8 mouse cellular contexts compared by ENCODE assay signal in genomic region chr19:44835931-44836861, GRCm38 (mm10).
DNase-seq lines count a peak whose midpoint lies in the region; ATAC-seq and TF ChIP-seq lines count a peak whose summit lies in the region.

No protein-coding gene starts in this region.

- no peaks in the 10 kb centered on the region for H3K36me3 ChIP-seq in heart, postnatal 0 days (replicated peaks; ENCODE audit: control insufficient read depth, insufficient read depth, low read length)
- no peaks in the 10 kb centered on the region for H3K36me3 ChIP-seq in liver, postnatal 0 days (replicated peaks; ENCODE audit: insufficient read depth, low read length)
- no peaks in the 10 kb centered on the region for H3K36me3 ChIP-seq in testis, adult 2 months (ENCODE audit: control insufficient read depth, insufficient read depth, low read length)

- peak overlapping the region; percentile 49 for H3K4me3 ChIP-seq in heart, postnatal 0 days (ENCODE audit: low read depth, low read length)
- H3K4me3 ChIP-seq in liver, postnatal 0 days (ENCODE audit: low read depth, low read length) = peak overlapping the region; percentile 34
- H3K4me3 ChIP-seq in testis, adult 2 months (ENCODE audit: control insufficient read depth, low read depth, low read length) = peak overlapping the region; percentile 91

- DNase-seq in layer of hippocampus, adult 18-20 months (ENCODE audit: low spot score in 2 of 2) = peak; percentile 15 to 20
- no peak for DNase-seq in layer of hippocampus, postnatal 10 days (ENCODE audit: low spot score in 2 of 2)
- DNase-seq in embryo, embryonic 10 days (ENCODE audit: low spot score) = peak; percentile 65
- DNase-seq in heart, postnatal 0 days (ENCODE audit: low spot score) = no peak
- no peak for DNase-seq in liver, postnatal 0 days
- DNase-seq in urinary bladder, postnatal 10 days (ENCODE audit: low spot score) = no peak
- DNase-seq in gastrocnemius, adult 18-20 months (ENCODE audit: low spot score) = no peak

- 0 out of 2 replicates have a peak overlapping the region, but pooled peaks have one; percentile 11 for H3K9ac ChIP-seq in heart, postnatal 0 days (replicated peaks; ENCODE audit: low read depth, low read length)
- no peak overlapping the region for H3K9ac ChIP-seq in liver, postnatal 0 days (replicated peaks)

- H3K9me3 ChIP-seq in heart, postnatal 0 days (replicated peaks; ENCODE audit: control insufficient read depth, low read length) = no peaks in the 10 kb centered on the region
- H3K9me3 ChIP-seq in liver, postnatal 0 days (ENCODE audit: low read length) = no peaks in the 10 kb centered on the region

- TF ChIP-seq EP300 in heart, postnatal 0 days (IDR thresholded peaks at IDR 0.05; ENCODE audit: low read depth) = no peak
- TF ChIP-seq EP300 in liver, postnatal 0 days (IDR thresholded peaks at IDR 0.05; ENCODE audit: low read depth) = no peak

- TF ChIP-seq POLR2A in testis, adult 2 months (IDR thresholded peaks at IDR 0.05; ENCODE audit: control insufficient read depth, low read depth, low read length) = 0 out of 2 replicates have a peak, but pooled peaks have one; percentile 2

- peaks cover 89% of the 10 kb centered on the region for H3K27me3 ChIP-seq in heart, postnatal 0 days (ENCODE audit: control insufficient read depth, insufficient read depth, low read length)
- peaks cover 82% of the 10 kb centered on the region for H3K27me3 ChIP-seq in liver, postnatal 0 days (ENCODE audit: insufficient read depth, low read length)
- H3K27me3 ChIP-seq in testis, adult 2 months (ENCODE audit: control insufficient read depth, insufficient read depth, low read length) = peaks cover 18% of the 10 kb centered on the region

- H3K27ac ChIP-seq in heart, postnatal 0 days (ENCODE audit: low read depth) = no peak overlapping the region
- H3K27ac ChIP-seq in liver, postnatal 0 days (ENCODE audit: low read depth) = no peak overlapping the region
- H3K27ac ChIP-seq in testis, adult 2 months (ENCODE audit: control insufficient read depth, insufficient read depth, low read depth, low read length) = no peak overlapping the region

- H3K4me2 ChIP-seq in heart, postnatal 0 days (ENCODE audit: low read depth, low read length) = peak overlapping the region; percentile 70
- H3K4me2 ChIP-seq in liver, postnatal 0 days (ENCODE audit: low read depth, low read length) = peak overlapping the region; percentile 65

- no peak for ATAC-seq in heart, postnatal 0 days (ENCODE audit: insufficient read depth, low read depth)
- no peak for ATAC-seq in liver, postnatal 0 days

- H3K4me1 ChIP-seq in heart, postnatal 0 days (ENCODE audit: control insufficient read depth, insufficient read depth) = peaks cover 9% of the 10 kb centered on the region; the same call in 1 of the 2 replicates
- peaks cover 5% of the 10 kb centered on the region for H3K4me1 ChIP-seq in liver, postnatal 0 days (ENCODE audit: insufficient read depth)
- H3K4me1 ChIP-seq in testis, adult 2 months (ENCODE audit: control insufficient read depth, insufficient read depth, low read length) = peaks cover 16% of the 10 kb centered on the region

- TF ChIP-seq CTCF in heart, postnatal 0 days (IDR thresholded peaks at IDR 0.05; ENCODE audit: low read depth) = no peak
- TF ChIP-seq CTCF in liver, postnatal 0 days (IDR thresholded peaks at IDR 0.05; ENCODE audit: low read depth) = no peak
- TF ChIP-seq CTCF in testis, adult 2 months (IDR thresholded peaks at IDR 0.05; ENCODE audit: control insufficient read depth, insufficient read depth, insufficient replicate concordance, low read depth, low read length) = no peak

- WGBS in heart, postnatal 0 days = under 1% methylated on average over 68 of the region's 71 CpGs
- 1% methylated on average over 65 of the region's 71 CpGs for WGBS in liver, postnatal 0 days (ENCODE audit: insufficient replicate concordance)

Comparison
In these comparisons a context has a peak if more than half of its experiments do, and no peak if none do; other contexts are left out.
1. DNase-seq: peak in layer of hippocampus, adult 18-20 months (2 of 2) and embryo, embryonic 10 days (single experiment); none in layer of hippocampus, postnatal 10 days (0 of 2), heart, postnatal 0 days (single experiment), liver, postnatal 0 days (single experiment), urinary bladder, postnatal 10 days (single experiment) and gastrocnemius, adult 18-20 months (single experiment).
2. H3K4me3 ChIP-seq: peak in every context shown above with its lines; median percentile 91 in testis, adult 2 months; 49 in heart, postnatal 0 days; 34 in liver, postnatal 0 days.